Mouse (Mus musculus) MEL (cell line): Measurements from ENCODE around the gene Gramd1c. TPM values are rescaled to one million over a fixed set of nuclear protein-coding genes. Genes with fewer than 3 reads are reported as not detected.

Experiments
- DNase-seq: peaks from one replicate; pipeline ENCODE4 v3.0.0; 2011; ENCODE audit warnings: low read depth, low spot score
- H3K27ac ChIP-seq: 2 replicates; pipeline ENCODE4 v1.5.1; 2012; ENCODE audit warnings: low read depth, mild to moderate bottlenecking, control low read depth, low read length, moderate library complexity; ENCODE audit not compliant: control insufficient read depth
- H3K27me3 ChIP-seq, 2 experiments: fragments of 150-350 bp in 1 of 2; sonication (generic) in 1 of 2; 2 replicates each; pipeline ENCODE4 v1.6.1; 2012; ENCODE audit warnings: low read length in 2 of 2, mild to moderate bottlenecking in 2 of 2, improper control_type of control experiment in 1 of 2, moderate library complexity in 1 of 2; ENCODE audit not compliant: insufficient read depth in 2 of 2, control insufficient read depth in 1 of 2
- H3K36me3 ChIP-seq, 2 experiments: 2 replicates each; pipeline ENCODE4 v1.6.1; 2012 to 2014; ENCODE audit warnings: low read length in 2 of 2, improper control_type of control experiment in 1 of 2, inconsistent platforms in 1 of 2, mild to moderate bottlenecking in 1 of 2; ENCODE audit not compliant: insufficient read depth in 2 of 2, control insufficient read depth in 1 of 2
- H3K4me1 ChIP-seq, 2 experiments: fragments of 150-350 bp in 1 of 2; sonication (generic) in 1 of 2; 2 replicates each; pipeline ENCODE4 v1.6.1; 2012; ENCODE audit warnings: low read length in 2 of 2, improper control_type of control experiment in 1 of 2, mild to moderate bottlenecking in 1 of 2; ENCODE audit not compliant: insufficient read depth in 2 of 2, control insufficient read depth in 1 of 2
- H3K4me3 ChIP-seq, 2 experiments: fragments of 150-350 bp in 1 of 2; sonication (generic) in 1 of 2; 2 replicates each; pipeline ENCODE4 v1.5.1; 2012; ENCODE audit warnings: low read depth in 2 of 2, low read length in 2 of 2, mild to moderate bottlenecking in 2 of 2, moderate library complexity in 2 of 2, control low read depth in 1 of 2, improper control_type of control experiment in 1 of 2; ENCODE audit not compliant: control insufficient read depth in 1 of 2, insufficient read depth in 1 of 2
- H3K79me2 ChIP-seq: 2 replicates; pipeline ENCODE4 v1.6.1; 2012; ENCODE audit warnings: mild to moderate bottlenecking, low read length, moderate library complexity; ENCODE audit not compliant: control insufficient read depth, poor library complexity, insufficient read depth
- H3K9ac ChIP-seq: 2 replicates; pipeline ENCODE4 v1.6.1; 2012; ENCODE audit warnings: low read depth, mild to moderate bottlenecking, control low read depth, low read length, moderate library complexity; ENCODE audit not compliant: control insufficient read depth, poor library complexity, severe bottlenecking
- H3K9me3 ChIP-seq: fragments of 150-350 bp; sonication (generic); replicated peaks from 2 replicates; pipeline ENCODE4 v1.6.1; 2012; ENCODE audit warnings: mild to moderate bottlenecking, low read length, improper control_type of control experiment, moderate library complexity; ENCODE audit not compliant: insufficient read depth
- BHLHE40 ChIP-seq: IDR thresholded peaks from 2 replicates; pipeline ENCODE4 v1.6.1; 2012; ENCODE audit warnings: low read depth, mild to moderate bottlenecking, inconsistent platforms, low read length, improper control_type of control experiment, borderline replicate concordance
- CHD1 ChIP-seq: IDR thresholded peaks from 2 replicates; pipeline ENCODE4 v1.6.1; 2012; ENCODE audit warnings: low read depth, mild to moderate bottlenecking, inconsistent platforms, low read length, improper control_type of control experiment
- CHD2 ChIP-seq: IDR thresholded peaks from 2 replicates; pipeline ENCODE4 v1.6.1; 2011; ENCODE audit warnings: low read length, improper control_type of control experiment
- CTCF ChIP-seq, 3 experiments: IDR thresholded peaks in 2 of 3; conservative IDR thresholded peaks in 1 of 3; 2 replicates each; pipeline ENCODE4 v1.5.1; 2011 to 2012; ENCODE audit warnings: low read length in 3 of 3, low read depth in 2 of 3, mild to moderate bottlenecking in 2 of 3, improper control_type of control experiment in 1 of 3, inconsistent platforms in 1 of 3, mixed read lengths in 1 of 3, moderate library complexity in 1 of 3; ENCODE audit not compliant: control insufficient read depth in 1 of 3, insufficient read depth in 1 of 3, poor library complexity in 1 of 3, severe bottlenecking in 1 of 3
- ELF1 ChIP-seq: IDR thresholded peaks from 2 replicates; pipeline ENCODE4 v1.6.1; 2014; ENCODE audit warnings: low read depth, mild to moderate bottlenecking, inconsistent platforms, low read length, improper control_type of control experiment, moderate library complexity
- EP300 ChIP-seq, 2 experiments: IDR thresholded peaks; 2 replicates each; pipeline ENCODE4 v1.6.1; 2011; ENCODE audit warnings: improper control_type of control experiment in 2 of 2, low read length in 2 of 2, low read depth in 1 of 2, mild to moderate bottlenecking in 1 of 2
- GABPA ChIP-seq: IDR thresholded peaks from 2 replicates; pipeline ENCODE4 v1.6.1; 2012; ENCODE audit warnings: low read depth, mild to moderate bottlenecking, inconsistent platforms, low read length, improper control_type of control experiment, moderate library complexity
- GATA1 ChIP-seq: IDR thresholded peaks from 2 replicates; pipeline ENCODE4 v1.6.1; 2011; ENCODE audit warnings: low read depth, low read length, improper control_type of control experiment
- JUND ChIP-seq: IDR thresholded peaks from 2 replicates; pipeline ENCODE4 v1.6.1; 2011; ENCODE audit warnings: low read depth, mild to moderate bottlenecking, improper control_type of control experiment, low read length
- KAT2A ChIP-seq: conservative IDR thresholded peaks from 2 replicates; pipeline ENCODE4 v1.6.1; 2012; ENCODE audit warnings: low read depth, low read length, improper control_type of control experiment, inconsistent platforms
- MAFK ChIP-seq: IDR thresholded peaks from 2 replicates; pipeline ENCODE4 v1.6.1; 2011; ENCODE audit warnings: low read depth, mild to moderate bottlenecking, low read length, improper control_type of control experiment, borderline replicate concordance
- NRF1 ChIP-seq: IDR thresholded peaks from 2 replicates; pipeline ENCODE4 v1.6.1; 2014; ENCODE audit warnings: low read depth, mild to moderate bottlenecking, inconsistent platforms, low read length, improper control_type of control experiment, moderate library complexity; ENCODE audit not compliant: poor library complexity, insufficient read depth, severe bottlenecking
- POLR2AphosphoS5 ChIP-seq: IDR thresholded peaks from 2 replicates; pipeline ENCODE4 v1.6.1; 2012; ENCODE audit warnings: low read depth, borderline replicate concordance, mild to moderate bottlenecking, inconsistent platforms, low read length, moderate library complexity, mixed read lengths
- RAD21 ChIP-seq: IDR thresholded peaks from 2 replicates; pipeline ENCODE4 v1.6.1; 2011; ENCODE audit warnings: mild to moderate bottlenecking, low read depth, low read length, improper control_type of control experiment
- SIN3A ChIP-seq: IDR thresholded peaks from 2 replicates; pipeline ENCODE4 v1.6.1; 2012; ENCODE audit warnings: low read length, improper control_type of control experiment, inconsistent platforms
- ZC3H11A ChIP-seq: IDR thresholded peaks from 2 replicates; pipeline ENCODE4 v1.6.1; 2012; ENCODE audit warnings: low read depth, mild to moderate bottlenecking, inconsistent platforms, low read length, improper control_type of control experiment
- ZKSCAN1 ChIP-seq: IDR thresholded peaks from 2 replicates; pipeline ENCODE4 v1.6.1; 2012; ENCODE audit warnings: low read depth, mild to moderate bottlenecking, inconsistent platforms, low read length, improper control_type of control experiment, moderate library complexity
- ZMIZ1 ChIP-seq: IDR thresholded peaks from 2 replicates; pipeline ENCODE4 v1.6.1; 2012; ENCODE audit warnings: low read depth, mild to moderate bottlenecking, inconsistent platforms, low read length, improper control_type of control experiment, moderate library complexity
- polyA plus RNA-seq, 2 experiments: library from polyadenylated mRNA; stranded (reverse) in 1 of 2; unstranded in 1 of 2; fragments of >175 nt in 1 of 2; fragments of >200 nt in 1 of 2; gene quantifications; 2 replicates each; pipeline versions ENCODE4 v1.2.1 to v1.2.4; 2012; ENCODE audit warnings: low replicate concordance in 2 of 2, low read depth in 1 of 2; ENCODE audit not compliant: insufficient read length in 2 of 2, insufficient read depth in 1 of 2, missing spikeins in 1 of 2
- total RNA-seq: library from RNA; depleted of rRNA; stranded (reverse); fragments of 300-350 nt; gene quantifications from 2 replicates; pipeline ENCODE4 v1.2.3, GENCODE M21; 2012

Gramd1c gene
- total and polyA plus RNA-seq, 3 experiments = 1.5 to 2.7 TPM; not detected in 1

- Histone ChIP-seq H3K27me3 (no peaks in the 10 kb centered on the region), H3K4me3 (no peak overlapping the region), H3K27ac (no peak overlapping the region), H3K9ac (no peak overlapping the region), H3K36me3 (no peaks in the 10 kb centered on the region), H3K9me3 (no peaks in the 10 kb centered on the region), H3K79me2 (no peaks in the 10 kb centered on the region), H3K4me1 (peaks cover 0 to under 1% of the 10 kb centered on the region in 2 experiments; a peak in 1 of 4 replicates)
- TF ChIP-seq POLR2AphosphoS5 (no peak), ZKSCAN1 (no peak), GABPA (no peak), ZMIZ1 (no peak), JUND (no peak)
- TF ChIP-seq, all 39 proteins: peak for 0
- DNase-seq = no peak
Observed at GRCm38 (mm10) chr16:43963780-43964179, 99.4 kb downstream of the Gramd1c start.

DNA sequence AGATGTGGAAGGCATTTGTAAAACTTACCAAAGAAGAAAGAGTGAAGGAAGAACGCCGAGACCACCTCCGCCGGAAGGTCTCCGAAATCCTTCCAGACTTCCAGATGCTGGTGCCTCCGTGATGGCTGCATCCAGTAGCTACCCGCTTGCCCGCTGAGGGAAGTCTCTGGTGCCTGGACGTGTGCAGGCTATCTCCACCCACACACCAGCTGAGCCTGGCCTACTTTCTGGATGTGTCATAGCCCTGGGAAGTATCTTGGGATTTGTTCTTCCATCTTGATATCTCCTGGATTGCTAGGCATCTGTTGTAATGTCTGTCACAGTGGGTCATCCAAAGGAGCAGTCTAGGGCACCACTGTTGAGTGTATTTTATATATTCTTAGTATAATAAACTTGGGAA, 99.9 kb downstream of the Gramd1c start:
- no peaks in the 10 kb centered on the region for H3K36me3 ChIP-seq

DNA sequence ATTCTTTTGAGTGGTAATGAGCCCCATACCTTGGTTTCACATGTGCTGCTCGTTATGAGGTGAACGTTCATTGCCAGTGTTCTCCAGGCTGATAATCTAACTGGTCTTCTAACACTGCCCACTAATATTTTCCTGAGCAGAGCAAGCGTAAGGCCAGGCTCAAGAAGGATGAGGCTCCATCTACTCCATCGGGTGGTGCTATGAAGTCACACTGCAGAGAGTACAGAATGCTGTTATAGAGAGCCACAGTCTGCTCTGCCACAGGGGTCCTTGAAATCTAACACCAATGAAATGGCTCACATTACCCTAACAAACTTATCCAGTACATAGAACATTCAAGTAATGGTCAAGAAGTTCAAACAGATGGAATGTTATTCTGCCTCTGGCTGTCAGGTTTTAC, 105.1 kb downstream of the Gramd1c start:
- Histone ChIP-seq H3K27ac (no peak overlapping the region), H3K4me1 (peaks cover 0 to 3% of the 10 kb centered on the region in 2 experiments; a peak in 1 of 4 replicates), H3K27me3 (no peaks in the 10 kb centered on the region), H3K9ac (no peak overlapping the region), H3K79me2 (no peaks in the 10 kb centered on the region), H3K36me3 (no peaks in the 10 kb centered on the region), H3K4me3 (no peak overlapping the region), H3K9me3 (no peaks in the 10 kb centered on the region)
- DNase-seq = no peak
- no peak for TF ChIP-seq MAFK
- no peak for TF ChIP-seq RAD21
- no peak for TF ChIP-seq CHD1
- TF ChIP-seq BHLHE40 = no peak
- no peak for TF ChIP-seq CHD2
- no peak for TF ChIP-seq JUND
- no peak for TF ChIP-seq NRF1
- TF ChIP-seq KAT2A = no peak
- TF ChIP-seq ZC3H11A = no peak
- no peak for TF ChIP-seq CTCF (IDR thresholded peaks at IDR 0.05 in 2 of 3, conservative IDR thresholded peaks at IDR 0.05 in 1 of 3; ENCODE audit: control insufficient read depth in 1 of 3, insufficient read depth in 1 of 3, low read depth in 2 of 3, low read length in 3 of 3, poor library complexity in 1 of 3, severe bottlenecking in 1 of 3)
- TF ChIP-seq GATA1 = no peak
- no peak for TF ChIP-seq SIN3A
- no peak for TF ChIP-seq EP300 (IDR thresholded peaks at IDR 0.05; ENCODE audit: low read depth in 1 of 2, low read length in 2 of 2)

More for the DNA sequence above, 99.9 kb downstream of the Gramd1c start:
- Histone ChIP-seq H3K4me3 (no peak overlapping the region), H3K27ac (no peak overlapping the region), H3K79me2 (no peaks in the 10 kb centered on the region), H3K9me3 (no peaks in the 10 kb centered on the region), H3K4me1 (no peaks in the 10 kb centered on the region), H3K9ac (no peak overlapping the region), H3K27me3 (no peaks in the 10 kb centered on the region)
- DNase-seq = no peak
- no peak for TF ChIP-seq ELF1
- no peak for TF ChIP-seq EP300 (IDR thresholded peaks at IDR 0.05; ENCODE audit: low read depth in 1 of 2, low read length in 2 of 2)
